Mouse (Mus musculus): ENCODE results near the gene Shc3. TPM values are rescaled to one million over a fixed set of nuclear protein-coding genes. Genes with fewer than 3 reads are reported as not detected.

The Shc3 gene
- total RNA-seq, 2 experiments from 2014 or later, result 2.3 TPM

GRCm38 (mm10) chr13:51425662-51426443 is 143.4 kb downstream of the Shc3 start:
- DNase-seq (ENCODE audit: low spot score), result no peak
- intact Hi-C loops (cut with DNase I), result no loop called here

GRCm38 (mm10) chr13:51424647-51425046 is 144.6 kb downstream of the Shc3 start:
- DNase-seq (ENCODE audit: low spot score), result no peak
- intact Hi-C loops (cut with DNase I), result loop anchor here (1.0 to 5.0 kb wide), 2 partner anchors 193 to 475 kb away; no protein-coding TSS in a partner anchor

DNA sequence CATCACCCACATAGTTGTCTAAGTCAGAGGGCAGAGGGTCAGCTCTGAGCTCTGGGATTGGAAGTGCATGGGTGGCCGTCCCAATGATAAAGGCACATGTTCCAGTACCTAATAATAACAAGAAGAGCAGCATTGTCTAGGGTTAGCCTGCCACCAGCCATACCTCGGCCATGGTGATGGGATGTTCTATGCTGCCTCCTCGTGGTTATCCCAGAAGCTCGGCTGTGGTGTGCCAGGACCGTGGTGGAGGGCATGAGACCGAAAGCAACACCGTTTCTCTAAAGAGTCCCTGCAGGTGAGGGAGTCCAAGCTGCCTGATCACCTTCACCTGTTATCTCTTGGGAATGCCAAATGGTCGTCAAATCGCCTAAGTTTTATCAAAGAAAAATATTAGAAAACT is 145.6 kb downstream of the Shc3 start:
- intact Hi-C loops (cut with DNase I), result loop anchor here (1.0 to 5.0 kb wide), 2 partner anchors 194 to 474 kb away; no protein-coding TSS in a partner anchor
- DNase-seq (ENCODE audit: low spot score), result no peak

DNA sequence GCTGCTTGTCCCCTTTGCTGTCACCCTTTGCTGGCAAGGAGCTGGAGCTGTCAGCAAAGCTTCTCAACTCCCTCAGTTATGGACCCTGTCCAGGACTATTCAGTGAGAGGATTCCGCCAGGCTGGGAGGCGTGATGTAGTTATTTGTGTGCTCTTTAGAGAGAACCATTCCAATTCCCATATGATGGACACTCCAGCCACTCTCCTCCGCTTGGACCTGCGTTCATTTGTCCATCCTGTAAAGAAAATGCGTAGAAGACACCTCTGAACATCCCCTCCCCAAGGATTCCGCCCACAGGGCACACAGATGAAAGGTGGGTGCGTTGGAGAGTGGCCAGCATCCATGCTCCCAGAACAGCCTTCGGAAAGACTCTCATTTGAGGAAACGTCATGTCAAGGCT is 148.4 kb downstream of the Shc3 start:
- intact Hi-C loops (cut with DNase I), result loop anchor here (5.0 kb wide), 1 partner anchor 196 kb away; no protein-coding TSS in a partner anchor
- no peak for DNase-seq (ENCODE audit: low spot score)

DNA sequence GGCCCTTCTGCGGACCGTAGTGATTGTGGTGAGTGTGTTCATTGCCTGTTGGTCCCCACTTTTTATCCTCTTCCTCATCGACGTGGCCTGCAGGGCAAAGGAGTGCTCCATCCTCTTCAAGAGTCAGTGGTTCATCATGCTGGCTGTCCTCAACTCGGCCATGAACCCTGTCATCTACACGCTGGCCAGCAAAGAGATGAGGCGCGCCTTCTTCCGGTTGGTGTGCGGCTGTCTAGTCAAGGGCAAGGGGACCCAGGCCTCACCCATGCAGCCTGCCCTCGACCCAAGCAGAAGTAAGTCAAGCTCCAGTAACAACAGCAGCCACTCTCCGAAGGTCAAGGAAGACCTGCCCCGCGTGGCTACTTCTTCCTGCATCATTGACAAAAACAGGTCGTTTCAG is 149.7 kb downstream of the Shc3 start:
- no peak for DNase-seq (ENCODE audit: low spot score)
- intact Hi-C loops (cut with DNase I), result loop anchor here (2.0 to 10.0 kb wide), 4 partner anchors 125 to 317 kb away; partner anchors contain the start of gene Spin1

DNA sequence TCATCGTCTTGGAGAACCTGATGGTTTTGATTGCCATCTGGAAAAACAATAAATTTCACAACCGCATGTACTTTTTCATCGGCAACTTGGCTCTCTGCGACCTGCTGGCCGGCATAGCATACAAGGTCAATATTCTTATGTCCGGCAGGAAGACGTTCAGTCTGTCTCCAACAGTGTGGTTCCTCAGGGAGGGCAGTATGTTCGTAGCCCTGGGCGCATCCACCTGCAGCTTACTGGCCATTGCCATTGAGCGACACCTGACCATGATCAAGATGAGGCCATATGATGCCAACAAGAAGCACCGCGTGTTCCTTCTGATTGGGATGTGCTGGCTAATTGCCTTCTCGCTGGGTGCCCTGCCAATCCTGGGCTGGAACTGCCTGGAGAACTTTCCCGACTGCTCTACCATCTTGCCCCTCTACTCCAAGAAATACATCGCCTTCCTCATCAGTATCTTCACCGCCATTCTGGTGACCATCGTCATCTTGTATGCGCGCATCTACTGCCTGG is 150.2 kb downstream of the Shc3 start:
- intact Hi-C loops (cut with DNase I), result loop anchor here (1.0 to 10.0 kb wide), 5 partner anchors 124 to 470 kb away; partner anchors contain the start of gene Spin1
- DNase-seq (ENCODE audit: low spot score), result no peak

DNA sequence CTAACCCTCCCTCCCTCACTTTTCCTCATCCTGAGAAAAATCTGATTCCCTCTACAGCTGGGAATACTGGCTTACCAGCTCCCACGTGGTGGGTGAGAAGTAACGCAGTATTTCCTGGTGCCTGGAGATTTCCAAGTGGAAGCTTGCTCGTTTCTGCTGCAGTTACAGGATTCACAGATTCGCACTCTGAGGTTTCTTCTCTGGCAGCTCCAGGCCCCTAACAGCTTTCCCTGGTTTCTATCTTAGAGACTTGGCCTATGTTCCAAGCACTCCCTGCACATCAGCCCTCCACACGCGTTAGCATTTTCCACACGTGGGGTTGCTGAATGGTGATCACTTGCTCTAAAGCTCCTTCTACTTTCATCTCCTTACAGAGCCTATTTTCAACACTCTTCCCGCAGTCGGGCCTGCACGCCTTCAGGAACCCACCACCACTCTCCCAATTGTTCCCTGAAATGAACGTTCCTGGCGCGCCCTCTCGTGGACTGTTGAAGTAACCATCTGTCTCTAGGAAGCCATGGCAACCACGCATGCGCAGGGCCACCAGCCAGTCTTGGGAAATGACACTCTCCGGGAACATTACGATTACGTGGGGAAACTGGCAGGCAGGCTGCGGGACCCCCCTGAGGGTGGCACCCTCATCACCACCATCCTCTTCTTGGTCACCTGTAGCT is 150.8 kb downstream of the Shc3 start:
- intact Hi-C loops (cut with DNase I), result loop anchor here (1.0 to 10.0 kb wide), 5 partner anchors 124 to 469 kb away; partner anchors contain the start of gene Spin1
- DNase-seq (ENCODE audit: low spot score), result peak; percentile 80

DNA sequence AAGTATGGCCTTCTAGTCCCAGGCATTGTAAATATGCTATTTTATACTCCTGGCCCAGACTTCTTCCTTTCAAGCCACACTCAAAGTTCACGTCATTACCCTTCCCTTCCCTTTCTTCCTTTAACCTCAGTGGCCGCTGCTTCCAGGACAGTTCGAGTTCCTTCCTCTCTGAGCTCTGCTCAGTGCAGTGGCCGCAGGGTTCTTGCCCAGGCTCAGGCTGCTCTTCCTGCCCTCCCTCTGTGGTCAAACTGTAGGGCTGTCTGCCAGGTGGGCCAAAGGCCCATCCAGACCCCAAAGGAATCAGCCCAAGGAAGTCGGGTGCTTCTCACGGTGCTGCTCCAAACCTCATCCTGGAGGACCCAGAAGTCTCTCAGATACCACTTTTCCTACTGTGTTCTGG is 151.4 kb downstream of the Shc3 start:
- DNase-seq (ENCODE audit: low spot score), result peak; percentile 25
- intact Hi-C loops (cut with DNase I), result loop anchor here (1.0 to 10.0 kb wide), 5 partner anchors 123 to 468 kb away; partner anchors contain the start of gene Spin1

DNA sequence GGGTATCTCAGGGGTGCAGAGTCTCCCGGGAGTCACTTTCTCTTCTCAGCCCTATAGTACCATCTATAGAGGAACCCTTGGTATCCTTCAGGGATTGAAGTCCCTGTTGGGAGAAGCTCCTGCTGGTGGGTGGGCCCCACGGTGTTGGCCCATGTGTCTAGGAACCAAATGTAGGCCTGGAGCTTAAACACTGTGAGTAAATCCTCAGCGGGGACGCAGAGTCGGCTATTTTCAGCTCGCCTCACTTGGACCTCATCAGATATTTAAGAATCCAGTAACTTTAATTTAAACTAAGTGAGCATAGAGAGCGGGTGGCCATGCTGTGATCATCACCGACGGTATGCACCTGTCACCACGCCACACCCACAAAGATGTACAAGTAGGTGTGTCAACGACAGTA is 152.5 kb downstream of the Shc3 start:
- no peak for DNase-seq (ENCODE audit: low spot score)
- intact Hi-C loops (cut with DNase I), result loop anchor here (5.0 to 10.0 kb wide), 2 partner anchors 122 to 314 kb away; partner anchors contain the start of gene Spin1

DNA sequence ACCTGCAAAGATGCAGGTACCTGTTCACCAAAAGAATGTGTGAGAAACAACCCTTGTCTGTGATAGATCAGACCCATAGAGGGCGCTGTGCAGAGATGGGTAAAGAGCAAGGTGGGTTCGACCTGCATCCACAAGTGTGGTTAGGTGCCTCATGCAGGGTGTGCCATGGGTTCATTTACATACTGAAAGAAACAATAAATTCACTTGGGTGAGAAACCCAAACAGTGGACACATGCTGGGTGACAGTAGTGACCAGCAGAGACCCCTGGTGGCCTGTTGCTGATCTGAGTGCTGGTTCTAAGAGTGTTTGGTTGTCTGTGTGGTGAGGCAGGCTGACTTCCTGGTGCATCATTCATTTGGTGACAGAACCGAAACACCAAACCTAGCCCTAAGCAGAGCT is 155.8 kb downstream of the Shc3 start:
- intact Hi-C loops (cut with DNase I), result loop anchor here (10.0 kb wide), 1 partner anchor 119 kb away; no protein-coding TSS in a partner anchor
- DNase-seq (ENCODE audit: low spot score), result no peak

GRCm38 (mm10) chr13:51411696-51412430 is 157.4 kb downstream of the Shc3 start:
- intact Hi-C loops (cut with DNase I), result loop anchor here (10.0 kb wide), 1 partner anchor 117 kb away; no protein-coding TSS in a partner anchor
- no peak for DNase-seq (ENCODE audit: low spot score)

GRCm38 (mm10) chr13:51411243-51411642 is 158.0 kb downstream of the Shc3 start:
- no peak for DNase-seq (ENCODE audit: low spot score)
- intact Hi-C loops (cut with DNase I), result loop anchor here (10.0 kb wide), 1 partner anchor 116 kb away; no protein-coding TSS in a partner anchor

- intact Hi-C loops (cut with DNase I), result loop anchor here (10.0 kb wide), 1 partner anchor 115 kb away; no protein-coding TSS in a partner anchor
- no peak for DNase-seq (ENCODE audit: low spot score)
Measured at GRCm38 (mm10) chr13:51409936-51410481, 159.2 kb downstream of the Shc3 start.

GRCm38 (mm10) chr13:51408519-51409001 is 160.7 kb downstream of the Shc3 start, which contains the start of gene S1pr3:
Gene S1pr3 (plus strand): TSS chr13:51408639.
- DNase-seq (ENCODE audit: low spot score), result peak; percentile 69
- intact Hi-C loops (cut with DNase I), result no loop called here

- intact Hi-C loops (cut with DNase I), result no loop called here
Measured at GRCm38 (mm10) chr13:51407541-51408217, 161.5 kb downstream of the Shc3 start.

DNA sequence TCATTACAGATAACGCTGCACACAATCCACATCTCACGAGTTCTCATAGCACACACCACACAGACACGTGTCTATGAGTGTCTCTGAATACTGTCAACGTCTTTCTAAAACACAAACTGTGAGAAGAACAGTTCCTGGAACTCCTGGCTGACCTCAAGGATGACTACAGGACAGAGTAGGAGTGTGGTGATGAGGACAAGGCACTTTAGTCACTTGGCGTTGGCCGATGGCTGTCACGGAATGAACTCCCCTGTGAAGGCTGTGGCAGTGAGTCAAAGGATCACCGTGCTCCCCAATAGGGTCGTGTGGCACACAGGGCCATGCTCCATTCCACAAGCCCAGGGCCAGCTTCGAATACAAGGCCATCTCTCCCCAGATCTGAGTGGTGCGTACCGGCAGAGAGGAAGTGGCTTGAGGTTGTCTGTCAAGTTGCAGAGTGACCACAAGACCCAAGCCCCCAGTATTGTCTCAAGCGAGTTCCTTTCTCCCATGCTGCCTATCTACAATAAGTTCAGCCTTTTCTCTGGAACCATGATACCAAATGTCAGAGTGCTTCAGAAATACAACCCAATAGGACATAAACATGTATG is 163.4 kb downstream of the Shc3 start:
- intact Hi-C loops (cut with DNase I), result no loop called here

More at GRCm38 (mm10) chr13:51407541-51408217, 161.5 kb downstream of the Shc3 start:
- no peak for DNase-seq (ENCODE audit: low spot score)

GRCm38 (mm10) chr13:51404566-51404965 is 164.7 kb downstream of the Shc3 start:
- intact Hi-C loops (cut with DNase I), result no loop called here
- DNase-seq (ENCODE audit: low spot score), result no peak

More for the DNA sequence above, 163.4 kb downstream of the Shc3 start:
- no peak for DNase-seq (ENCODE audit: low spot score)
